Mouse (Mus musculus) ES-Bruce4 (cell line): ENCODE data around the gene L3mbtl1.

Experiments
- EP300 ChIP-seq: IDR thresholded peaks from 2 replicates; pipeline ENCODE4 v1.6.1; 2011; ENCODE audit warnings: low read depth, low read length; ENCODE audit not compliant: insufficient read depth
- POLR2A ChIP-seq: IDR thresholded peaks from one replicate; pipeline ENCODE4 v1.8.1; 2011; ENCODE audit warnings: low read length; ENCODE audit not compliant: insufficient read depth

GRCm38 (mm10) chr2:162991394-162992083 lies 48.3 kb downstream of the L3mbtl1 start:
- no peak for TF ChIP-seq POLR2A
- TF ChIP-seq EP300: no peak
